Comparison of ENCODE assay signal across 19 mouse cellular contexts in genomic region chr3:88271859-88272258, GRCm38 (mm10). TPM values are rescaled to one million over a fixed set of nuclear protein-coding genes. Genes with fewer than 3 reads are reported as not detected.
"Had no signal": no experiment of that assay in that cellular context is flagged by ENCODE, and none has a peak within 500 bp of the region (broad histone marks: within the 10 kb centered on the region; RNA-seq: fewer than 3 reads in every experiment).

No protein-coding gene starts in this region.

- H3K4me3 ChIP-seq: neural tube, embryonic 13.5 days; neural tube, embryonic 15.5 days; stomach, embryonic 15.5 days had no signal

- H3K4me1 ChIP-seq: neural tube, embryonic 13.5 days; neural tube, embryonic 15.5 days; stomach, embryonic 15.5 days had no signal

- H3K9me3 ChIP-seq: neural tube, embryonic 13.5 days; neural tube, embryonic 15.5 days; stomach, embryonic 15.5 days had no signal

- H3K27me3 ChIP-seq: neural tube, embryonic 13.5 days; neural tube, embryonic 15.5 days; stomach, embryonic 15.5 days had no signal

- H3K36me3 ChIP-seq: neural tube, embryonic 13.5 days; neural tube, embryonic 15.5 days; stomach, embryonic 15.5 days had no signal

- DNase-seq: retina, postnatal 1 day; right cerebral cortex, adult 18-20 months; right cerebral cortex, postnatal 14 days; right cerebral cortex, postnatal 25 days; right cerebral cortex, postnatal 4 days; spleen, adult 18-20 months; thymus, adult 18-20 months; thymus, adult 2 months; thymus, postnatal 14 days; thymus, postnatal 25 days; thymus, postnatal 36 days; thymus, postnatal 4 days had no signal

- H3K9ac ChIP-seq: neural tube, embryonic 13.5 days; neural tube, embryonic 15.5 days; stomach, embryonic 15.5 days had no signal

- H3K27ac ChIP-seq: neural tube, embryonic 13.5 days; neural tube, embryonic 15.5 days; stomach, embryonic 15.5 days; stomach, postnatal 0 days had no signal

RNA-seq across cellular contexts. Expression of gene Gm38392, which starts 15.2 kb away (rescaled TPM):
- total RNA-seq: neutrophil, adult 5-6 weeks had no signal
- polyA plus RNA-seq: small intestine, adult 2 months; spleen, adult 2 months had no signal

RNA-seq across cellular contexts. Expression of gene Rhbg, which starts 17.4 kb away (rescaled TPM):
- total RNA-seq: neutrophil, adult 5-6 weeks had no signal
